Mouse (Mus musculus) common myeloid progenitor, adult 5-6 weeks (primary cell): ENCODE results near the gene H3f3a. TPM values are rescaled to one million over a fixed set of nuclear protein-coding genes. Genes with fewer than 3 reads are reported as not detected.

Experiments
- ATAC-seq: replicated peaks from 2 replicates; pipeline ENCODE4 v1.8.0; 2016; ENCODE audit warnings: low read depth, mild to moderate bottlenecking, moderate TSS enrichment, inconsistent platforms; ENCODE audit not compliant: poor library complexity, severe bottlenecking
- total RNA-seq: library from RNA; stranded (forward); fragments of 200-1000, 187-1606 nt; gene quantifications from 2 replicates; pipeline ENCODE4 v1.2.3, GENCODE M21; 2017

H3f3a gene
- total RNA-seq, 1 experiment from 2014 or later, result 1,892 TPM

- ATAC-seq, result no peak
These were observed 11.0 kb upstream of the H3f3a start for GRCm38 (mm10) chr1:180824721-180825120.

- ATAC-seq, result no peak
These were observed 10.0 kb upstream of the H3f3a start for GRCm38 (mm10) chr1:180823716-180824115.

- ATAC-seq, result peak; percentile 47
These were observed 8.5 kb upstream of the H3f3a start for GRCm38 (mm10) chr1:180822276-180822675.

- ATAC-seq, result peak; percentile 30; the same call in 1 of the 2 replicates
These were observed 7.4 kb upstream of the H3f3a start for GRCm38 (mm10) chr1:180821101-180821500.

- ATAC-seq, result no peak
These were observed 4.3 kb upstream of the H3f3a start for GRCm38 (mm10) chr1:180818000-180818399.

- ATAC-seq, result no peak
These were observed 1.8 kb upstream of the H3f3a start for GRCm38 (mm10) chr1:180815371-180816024.

GRCm38 (mm10) chr1:180813409-180813884 lies 296 bp downstream of the H3f3a start:
- ATAC-seq, result peak; percentile 75

- ATAC-seq, result peak; percentile 12
These were observed 1.0 kb downstream of the H3f3a start for GRCm38 (mm10) chr1:180812463-180813408.

- ATAC-seq, result no peak
These were observed 1.9 kb downstream of the H3f3a start for GRCm38 (mm10) chr1:180811596-180812462.

- ATAC-seq, result peak; percentile 16
These were observed 2.8 kb downstream of the H3f3a start for GRCm38 (mm10) chr1:180810976-180811375.

GRCm38 (mm10) chr1:180808831-180809230 lies 4.9 kb downstream of the H3f3a start:
- no peak for ATAC-seq

GRCm38 (mm10) chr1:180803881-180804280 lies 9.9 kb downstream of the H3f3a start:
- no peak for ATAC-seq

- no peak for ATAC-seq
These were observed 12.2 kb downstream of the H3f3a start for GRCm38 (mm10) chr1:180801466-180801994.

- no peak for ATAC-seq
These were observed 12.9 kb downstream of the H3f3a start for GRCm38 (mm10) chr1:180800814-180801213.

- ATAC-seq, result no peak
These were observed 13.7 kb downstream of the H3f3a start for GRCm38 (mm10) chr1:180800022-180800421.

- ATAC-seq, result peak; percentile 93
These were observed 14.5 kb downstream of the H3f3a start for GRCm38 (mm10) chr1:180799253-180799652.

- ATAC-seq, result peak; percentile 14; the same call in 1 of the 2 replicates
These were observed 15.1 kb downstream of the H3f3a start for GRCm38 (mm10) chr1:180798660-180799059.

- peak; percentile 29 for ATAC-seq
These were observed 19.6 kb downstream of the H3f3a start for GRCm38 (mm10) chr1:180794170-180794569.

- ATAC-seq, result peak; percentile 61
These were observed 20.2 kb downstream of the H3f3a start for GRCm38 (mm10) chr1:180793445-180794117.
